ENCODE assay signal across 17 mouse cellular contexts in the genomic region with DNA sequence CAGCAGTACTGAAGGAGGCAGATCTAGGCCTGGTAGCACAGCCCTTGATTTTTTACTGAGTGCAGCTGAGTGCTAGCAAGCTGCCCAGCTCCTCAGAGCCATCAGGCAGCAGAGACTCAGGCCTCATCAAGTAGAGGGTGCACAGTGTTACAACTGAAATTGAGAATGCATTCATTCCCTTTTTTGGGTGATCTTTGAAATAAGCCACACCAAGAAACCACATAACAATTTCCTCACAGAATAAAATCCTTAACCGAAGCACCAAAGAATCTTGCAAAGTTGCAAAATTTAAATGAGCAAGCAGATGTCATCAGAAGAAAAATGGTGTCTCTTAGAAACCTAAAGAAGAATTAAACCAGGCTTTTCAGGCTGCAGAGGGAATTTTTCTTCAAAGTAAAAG.
"Had no signal": no experiment of that assay in that cellular context is flagged by ENCODE, and none has a peak within 500 bp of the region (broad histone marks: within the 10 kb centered on the region; RNA-seq: fewer than 3 reads in every experiment).

No protein-coding gene starts in this region.

- DNase-seq: kidney, adult 18-20 months; kidney, adult 9 months; kidney, postnatal 14 days; kidney, postnatal 4 days; layer of hippocampus, adult 9-11 months; liver; lung, adult 18-20 months; thymus, adult 2 months; thymus, postnatal 14 days; thymus, postnatal 4 days had no signal

- H3K27ac ChIP-seq: limb, embryonic 10.5 days; limb, embryonic 13.5 days; liver, embryonic 12.5 days; liver, embryonic 15.5 days; macrophage; midbrain, embryonic 13.5 days had no signal

- H3K9ac ChIP-seq: limb, embryonic 13.5 days; liver, embryonic 12.5 days; liver, embryonic 15.5 days; midbrain, embryonic 13.5 days had no signal

- H3K36me3 ChIP-seq: limb, embryonic 10.5 days; limb, embryonic 13.5 days; liver, embryonic 12.5 days; liver, embryonic 15.5 days; midbrain, embryonic 13.5 days had no signal

- H3K9me3 ChIP-seq: limb, embryonic 10.5 days; limb, embryonic 13.5 days; liver, embryonic 12.5 days; liver, embryonic 15.5 days; midbrain, embryonic 13.5 days had no signal

- H3K4me2 ChIP-seq: limb, embryonic 13.5 days; liver, embryonic 12.5 days; liver, embryonic 15.5 days; midbrain, embryonic 13.5 days had no signal

- ATAC-seq: intestine, embryonic 16.5 days; liver, embryonic 12.5 days; midbrain, embryonic 13.5 days had no signal

- H3K4me1 ChIP-seq: limb, embryonic 10.5 days; limb, embryonic 13.5 days; liver, embryonic 12.5 days; liver, embryonic 15.5 days; midbrain, embryonic 13.5 days had no signal

- H3K27me3 ChIP-seq: limb, embryonic 13.5 days; liver, embryonic 12.5 days; liver, embryonic 15.5 days; midbrain, embryonic 13.5 days had no signal

- H3K4me3 ChIP-seq: limb, embryonic 10.5 days; limb, embryonic 13.5 days; liver, embryonic 12.5 days; liver, embryonic 15.5 days; midbrain, embryonic 13.5 days had no signal
